In genomic region chr3:52269514-52270351, GRCm38 (mm10) we compare ENCODE assay signal across 8 mouse cellular contexts. TPM values are rescaled to one million over a fixed set of nuclear protein-coding genes. Genes with fewer than 3 reads are reported as not detected.
DNase-seq lines count a peak whose midpoint lies in the region; ATAC-seq and TF ChIP-seq lines count a peak whose summit lies in the region.

No protein-coding gene starts in this region.

- TF ChIP-seq POLR2A in thymus, adult 2 months (IDR thresholded peaks at IDR 0.05; ENCODE audit: control insufficient read depth, extremely low read depth, insufficient read depth, low read length, poor library complexity): no peak

- H3K27me3 ChIP-seq in forebrain, embryonic 11.5 days (ENCODE audit: control insufficient read depth, insufficient read depth, low read length): peaks cover 37% of the 10 kb centered on the region
- no peaks in the 10 kb centered on the region for H3K27me3 ChIP-seq in heart, postnatal 0 days (ENCODE audit: control insufficient read depth, insufficient read depth, low read length)
- peaks cover 7% of the 10 kb centered on the region; the same call in 1 of the 2 replicates for H3K27me3 ChIP-seq in lung, embryonic 14.5 days (ENCODE audit: insufficient read depth, low read length)
- peaks cover 51% of the 10 kb centered on the region for H3K27me3 ChIP-seq in neural tube, embryonic 15.5 days (replicated peaks)
- no peaks in the 10 kb centered on the region for H3K27me3 ChIP-seq in thymus, adult 2 months (ENCODE audit: control insufficient read depth, insufficient read depth, low read length)

- TF ChIP-seq CTCF in heart, postnatal 0 days (IDR thresholded peaks at IDR 0.05; ENCODE audit: low read depth): no peak
- no peak for TF ChIP-seq CTCF in lung, embryonic 14.5 days (IDR thresholded peaks at IDR 0.05; ENCODE audit: low read depth)
- TF ChIP-seq CTCF in thymus, adult 2 months (IDR thresholded peaks at IDR 0.05; ENCODE audit: borderline replicate concordance, control insufficient read depth, extremely low read depth, insufficient read depth, low read length, poor library complexity): no peak

- H3K4me3 ChIP-seq in forebrain, embryonic 11.5 days (ENCODE audit: low read depth, low read length): peak overlapping the region; percentile 70
- H3K4me3 ChIP-seq in heart, postnatal 0 days (ENCODE audit: low read depth, low read length): peak overlapping the region; percentile 94
- H3K4me3 ChIP-seq in lung, embryonic 14.5 days (ENCODE audit: low read depth, low read length): peak overlapping the region; percentile 76
- peak overlapping the region; percentile 60 for H3K4me3 ChIP-seq in neural tube, embryonic 15.5 days (replicated peaks)
- H3K4me3 ChIP-seq in thymus, adult 2 months (ENCODE audit: control insufficient read depth, insufficient read depth, low read length): peak overlapping the region; percentile 98

- H3K9ac ChIP-seq in forebrain, embryonic 11.5 days (ENCODE audit: low read length): peak overlapping the region; percentile 68
- peak overlapping the region; percentile 87 for H3K9ac ChIP-seq in heart, postnatal 0 days (replicated peaks; ENCODE audit: low read depth, low read length)
- peak overlapping the region; percentile 79 for H3K9ac ChIP-seq in lung, embryonic 14.5 days
- peak overlapping the region; percentile 48; the same call in 1 of the 2 replicates for H3K9ac ChIP-seq in neural tube, embryonic 15.5 days (replicated peaks)

- DNase-seq in A20 (ENCODE audit: low read depth, low spot score): peak; percentile 85
- DNase-seq in adrenal gland, postnatal 25 days: peak; percentile 80
- DNase-seq in forebrain, embryonic 11.5 days (ENCODE audit: low spot score): peak; percentile 75
- peak; percentile 74 for DNase-seq in heart, postnatal 0 days (ENCODE audit: low spot score)
- peak; percentile 89 to 94 for DNase-seq in kidney, postnatal 25 days
- DNase-seq in lung, embryonic 14.5 days: peak; percentile 72
- DNase-seq in thymus, adult 2 months: peak; percentile 49

- H3K27ac ChIP-seq in forebrain, embryonic 11.5 days (ENCODE audit: low read depth, low read length): no peak overlapping the region
- peak overlapping the region; percentile 96; the same call in 1 of the 2 replicates for H3K27ac ChIP-seq in heart, postnatal 0 days (ENCODE audit: low read depth)
- H3K27ac ChIP-seq in lung, embryonic 14.5 days (ENCODE audit: low read depth): no peak overlapping the region
- no peak overlapping the region for H3K27ac ChIP-seq in neural tube, embryonic 15.5 days (replicated peaks)
- peak overlapping the region; percentile 14; the same call in 1 of the 2 replicates for H3K27ac ChIP-seq in thymus, adult 2 months (ENCODE audit: control insufficient read depth, insufficient read depth, low read length)

- no peak for TF ChIP-seq EP300 in heart, postnatal 0 days (IDR thresholded peaks at IDR 0.05; ENCODE audit: low read depth)

- no peaks in the 10 kb centered on the region for H3K9me3 ChIP-seq in forebrain, embryonic 11.5 days (ENCODE audit: control insufficient read depth, low read length)
- H3K9me3 ChIP-seq in heart, postnatal 0 days (replicated peaks; ENCODE audit: control insufficient read depth, low read length): no peaks in the 10 kb centered on the region
- H3K9me3 ChIP-seq in lung, embryonic 14.5 days (ENCODE audit: low read depth, low read length): no peaks in the 10 kb centered on the region
- H3K9me3 ChIP-seq in neural tube, embryonic 15.5 days (replicated peaks): no peaks in the 10 kb centered on the region

- peak overlapping the region; percentile 99 for H3K4me2 ChIP-seq in forebrain, embryonic 11.5 days (ENCODE audit: low read depth, low read length, severe bottlenecking)
- peak overlapping the region; percentile 94 for H3K4me2 ChIP-seq in heart, postnatal 0 days (ENCODE audit: low read depth, low read length)
- H3K4me2 ChIP-seq in lung, embryonic 14.5 days: peak overlapping the region; percentile 99
- H3K4me2 ChIP-seq in neural tube, embryonic 15.5 days: peak overlapping the region; percentile 96

- no peaks in the 10 kb centered on the region; the same call in 1 of the 2 replicates for H3K4me1 ChIP-seq in forebrain, embryonic 11.5 days (replicated peaks; ENCODE audit: control insufficient read depth, insufficient read depth, low read length)
- H3K4me1 ChIP-seq in heart, postnatal 0 days (ENCODE audit: control insufficient read depth, insufficient read depth): peaks cover 12% of the 10 kb centered on the region
- 0 out of 2 replicates have a peak, but pooled peaks cover 3% of the 10 kb centered on the region for H3K4me1 ChIP-seq in lung, embryonic 14.5 days (ENCODE audit: insufficient read depth)
- peaks cover 33% of the 10 kb centered on the region for H3K4me1 ChIP-seq in neural tube, embryonic 15.5 days
- H3K4me1 ChIP-seq in thymus, adult 2 months (replicated peaks; ENCODE audit: control insufficient read depth, insufficient read depth, low read length): peaks cover 14% of the 10 kb centered on the region

- H3K36me3 ChIP-seq in forebrain, embryonic 11.5 days (ENCODE audit: control insufficient read depth, insufficient read depth, low read length): no peaks in the 10 kb centered on the region
- no peaks in the 10 kb centered on the region for H3K36me3 ChIP-seq in heart, postnatal 0 days (replicated peaks; ENCODE audit: control insufficient read depth, insufficient read depth, low read length)
- no peaks in the 10 kb centered on the region for H3K36me3 ChIP-seq in lung, embryonic 14.5 days (ENCODE audit: insufficient read depth)
- H3K36me3 ChIP-seq in neural tube, embryonic 15.5 days: no peaks in the 10 kb centered on the region
- no peaks in the 10 kb centered on the region for H3K36me3 ChIP-seq in thymus, adult 2 months (ENCODE audit: control insufficient read depth, insufficient read depth, low read length)

- WGBS in forebrain, embryonic 11.5 days: under 1% methylated on average over 55 of the region's 55 CpGs
- under 1% methylated on average over 55 of the region's 55 CpGs for WGBS in heart, postnatal 0 days
- WGBS in lung, embryonic 14.5 days: under 1% methylated on average over 55 of the region's 55 CpGs
- under 1% methylated on average over 55 of the region's 55 CpGs for WGBS in neural tube, embryonic 15.5 days
- 2% methylated on average over 55 of the region's 55 CpGs for WGBS in thymus, adult 2 months

- ATAC-seq in forebrain, embryonic 11.5 days (replicated peaks; ENCODE audit: low FRiP score): no peak
- peak; percentile 31 for ATAC-seq in heart, postnatal 0 days (ENCODE audit: insufficient read depth, low read depth)
- no peak for ATAC-seq in lung, embryonic 14.5 days (ENCODE audit: insufficient read depth)
- no peak for ATAC-seq in neural tube, embryonic 15.5 days (ENCODE audit: low FRiP score)

RNA-seq across cellular contexts. Expression of gene Foxo1, which starts 1.6 kb away (rescaled TPM):
- total RNA-seq in adrenal gland, postnatal 25 days (2021): 24.0 and 26.1 TPM in 2 replicates
- 3.7 and 4.2 TPM in 2 replicates for polyA plus RNA-seq in forebrain, embryonic 11.5 days (2014; fragmentation: Nextera tagmentation; extraction: Ambion mirVana)
- total RNA-seq in heart, postnatal 0 days (2014; rRNA removed; ENCODE audit: low replicate concordance): 4.7 and 8.9 TPM in 2 replicates
- 3.3 and 3.6 TPM in 2 replicates for polyA plus RNA-seq in heart, postnatal 0 days (2015; fragmentation: Nextera tagmentation; extraction: Ambion mirVana)
- 7.0 and 7.3 TPM in 2 replicates for polyA plus RNA-seq in lung, embryonic 14.5 days (2014; fragmentation: Nextera tagmentation; extraction: Ambion mirVana)
- 2.7 and 3.5 TPM in 2 replicates for polyA plus RNA-seq in neural tube, embryonic 15.5 days (2015; fragmentation: Nextera tagmentation; extraction: Ambion mirVana)
- polyA plus RNA-seq in thymus, adult 2 months (2012; rRNA removed): 20.9 and 30.6 TPM in 2 replicates

Comparison
In these comparisons a context has a peak if more than half of its experiments do, and no peak if none do; other contexts are left out.
1. H3K27ac ChIP-seq: peak in heart, postnatal 0 days (single experiment) and thymus, adult 2 months (single experiment); none in forebrain, embryonic 11.5 days (single experiment), lung, embryonic 14.5 days (single experiment) and neural tube, embryonic 15.5 days (single experiment).
2. Peak in every context shown above with its lines, with median percentiles within 50 percentile points of each other: DNase-seq, H3K4me2 ChIP-seq, H3K4me3 ChIP-seq and H3K9ac ChIP-seq.